Mouse (Mus musculus) embryo, embryonic 11.5 days (tissue): ENCODE measurements at regions not wholly inside any gene's neighbourhood (a gene's known extent, or its start where the extent isn't known, plus 50 kb on each side); places are given as distances from the start of the nearest gene placed in this dataset.
"Not testable (repeated sequence)": the region's sequence is repeated elsewhere in the genome, so short reads cannot be mapped to it uniquely, and the experiment has no call there.

ENCODE experiments used
- DNase-seq: peaks from one replicate; pipeline ENCODE4 v3.0.0-alpha.2; 2012; ENCODE audit warnings: low read depth, low spot score

GRCm38 (mm10) chr13:5603905-5604596, 257.2 kb upstream of the Klf6 start:
- no peak for DNase-seq

GRCm38 (mm10) chr13:5605418-5605817, 255.9 kb upstream of the Klf6 start:
- DNase-seq = no peak

GRCm38 (mm10) chr13:5607462-5607861, 253.8 kb upstream of the Klf6 start:
- no peak for DNase-seq

- no peak for DNase-seq
These were observed 247.0 kb upstream of the Klf6 start for GRCm38 (mm10) chr13:5614186-5614737.

GRCm38 (mm10) chr13:5614833-5615232, 246.4 kb upstream of the Klf6 start:
- no peak for DNase-seq

DNA sequence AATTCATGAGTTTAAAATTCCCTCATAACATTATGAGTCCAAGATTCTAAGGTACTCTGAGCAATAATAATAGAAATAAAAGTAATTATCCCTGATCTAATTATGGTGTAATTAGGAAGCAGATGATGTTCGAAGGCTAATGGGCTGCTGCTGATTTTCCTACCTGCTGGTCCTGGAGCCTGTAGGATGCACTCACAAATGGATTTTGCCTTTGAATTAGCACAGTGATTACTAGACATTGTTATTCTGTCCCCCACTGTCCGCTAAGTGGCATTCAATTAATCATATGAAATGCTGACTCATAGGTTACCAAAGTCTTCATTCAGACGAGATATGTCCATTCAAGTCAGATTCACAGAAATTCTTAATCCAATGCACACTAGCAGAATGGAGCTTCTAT, 246.0 kb upstream of the Klf6 start:
- DNase-seq = no peak

- DNase-seq = no peak
These were observed 233.2 kb upstream of the Klf6 start for GRCm38 (mm10) chr13:5628124-5628523.

DNA sequence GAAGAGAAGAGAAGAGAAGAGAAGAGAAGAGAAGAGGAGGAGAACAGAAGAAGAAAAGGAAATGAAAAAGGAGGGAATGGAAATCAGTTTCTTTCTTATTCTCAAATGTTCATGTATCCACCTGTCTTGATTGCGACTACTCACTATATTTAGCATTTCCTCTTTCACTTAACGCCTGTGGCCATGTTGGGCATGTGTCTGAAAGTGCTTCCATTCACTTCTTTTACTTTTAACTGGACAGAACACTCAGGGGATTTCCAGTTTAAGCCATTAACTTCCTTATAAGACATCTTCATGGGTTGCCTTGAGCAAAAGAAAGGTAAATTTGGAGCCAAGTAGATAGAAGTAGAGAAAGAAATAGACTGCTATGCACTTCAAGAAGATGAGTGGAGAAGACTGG, 226.3 kb upstream of the Klf6 start:
- DNase-seq = no peak

- DNase-seq = no peak
These were observed 219.4 kb upstream of the Klf6 start for GRCm38 (mm10) chr13:5641743-5642510.

DNA sequence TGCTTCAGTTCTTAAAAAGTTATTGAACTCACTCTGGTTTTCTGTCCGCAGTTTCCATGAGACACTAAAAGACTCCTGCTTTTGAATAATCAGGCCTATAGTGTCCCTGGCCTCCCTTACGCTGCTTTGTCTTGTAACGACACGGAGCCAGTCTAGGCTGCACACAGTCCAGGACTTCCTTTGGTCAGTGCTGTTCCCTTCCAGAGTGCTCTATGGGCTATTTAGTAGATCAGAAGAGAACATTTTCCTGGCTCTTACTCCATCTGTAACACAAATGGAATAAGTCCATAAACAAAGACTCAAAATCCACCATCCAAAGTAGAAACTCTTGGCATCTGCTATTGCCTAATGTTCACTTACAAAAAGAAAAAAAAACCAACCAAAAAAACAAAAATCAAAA, 213.0 kb upstream of the Klf6 start:
- DNase-seq = no peak

- DNase-seq = no peak
These were observed 203.7 kb upstream of the Klf6 start for GRCm38 (mm10) chr13:5657556-5657955.

- DNase-seq = no peak
These were observed 194.9 kb upstream of the Klf6 start for GRCm38 (mm10) chr13:5666235-5667007.

DNA sequence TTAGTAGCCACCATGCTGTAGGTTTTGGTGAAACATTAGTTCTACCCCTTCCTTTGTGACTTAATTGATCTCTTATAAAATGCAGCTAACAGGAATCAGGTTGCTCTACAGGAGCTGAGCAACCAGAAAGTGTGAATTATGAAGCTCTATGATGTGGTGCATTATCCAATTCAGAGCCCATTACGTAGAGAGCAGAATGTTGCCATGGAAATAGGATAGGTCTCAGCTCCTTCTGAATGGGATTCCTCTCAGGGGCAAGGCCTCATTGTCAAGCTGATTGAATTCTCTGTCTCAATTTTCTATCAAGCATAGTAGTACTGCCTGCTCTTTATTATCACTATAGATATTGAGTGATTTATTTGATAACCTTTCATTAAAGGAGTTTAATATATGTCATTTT, 185.6 kb upstream of the Klf6 start:
- no peak for DNase-seq

GRCm38 (mm10) chr13:5690124-5690523, 171.2 kb upstream of the Klf6 start:
- no peak for DNase-seq

GRCm38 (mm10) chr13:5690680-5691079, 170.6 kb upstream of the Klf6 start:
- not testable (repeated sequence) for DNase-seq

DNA sequence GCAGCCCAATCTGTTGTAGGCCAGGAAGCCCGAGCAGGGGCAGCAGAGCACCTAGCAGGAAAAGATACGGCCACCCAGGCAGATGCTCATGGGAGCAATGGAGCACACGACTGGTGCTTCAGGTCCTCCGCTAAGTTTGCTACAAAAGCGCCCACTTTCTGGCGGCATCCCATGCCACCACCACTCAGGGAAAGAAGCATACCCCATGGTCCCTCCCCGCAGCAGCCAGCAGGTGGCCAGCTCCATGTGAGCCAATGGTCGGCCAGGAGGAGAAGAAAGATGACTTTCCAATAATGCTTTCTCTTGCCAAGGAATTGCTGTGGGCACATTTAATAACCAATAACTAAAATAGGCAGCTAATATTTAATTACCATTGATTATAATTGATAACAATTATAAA, 166.7 kb upstream of the Klf6 start:
- no peak for DNase-seq

DNA sequence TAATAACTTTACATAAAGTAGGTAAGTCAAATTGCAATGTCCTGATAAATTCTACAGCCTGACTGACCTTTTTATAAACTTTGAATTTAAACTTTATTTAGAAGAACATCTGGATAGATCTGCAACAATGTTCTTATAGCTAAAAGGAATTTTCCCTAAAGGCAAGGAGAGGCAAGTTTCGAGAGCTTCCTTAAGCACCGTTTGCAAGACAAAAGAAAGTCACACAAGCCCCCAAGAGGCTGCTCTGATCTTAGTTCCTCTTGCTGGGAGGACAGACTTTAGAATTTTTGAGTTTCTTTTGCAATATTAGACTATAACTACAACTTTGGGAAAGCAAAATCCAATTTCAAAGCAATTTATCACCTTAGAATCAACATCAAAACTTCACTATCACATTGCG, 165.7 kb upstream of the Klf6 start:
- DNase-seq = not testable (repeated sequence)

- DNase-seq = no peak
These were observed 164.9 kb upstream of the Klf6 start for GRCm38 (mm10) chr13:5696377-5696776.

GRCm38 (mm10) chr13:5697329-5697728, 164.0 kb upstream of the Klf6 start:
- not testable (repeated sequence) for DNase-seq

DNA sequence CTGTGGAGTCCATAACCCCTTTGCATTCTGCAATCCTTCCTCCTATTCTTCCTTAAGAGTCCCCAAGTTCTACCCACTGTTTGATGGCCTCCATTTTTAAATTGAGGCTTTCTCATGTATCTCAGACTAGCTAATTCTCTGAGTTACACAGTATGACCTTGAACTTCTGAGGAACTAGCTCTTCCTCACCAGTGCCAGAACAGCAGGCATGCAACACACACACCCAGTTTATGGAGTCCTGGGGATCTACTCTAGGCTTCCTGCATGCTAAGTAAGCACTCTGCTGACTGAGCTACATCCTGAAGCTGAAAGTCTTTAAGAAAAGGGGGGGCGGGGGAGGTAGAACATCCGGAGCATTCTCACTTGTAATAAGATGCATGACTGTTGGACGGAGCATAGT, 159.2 kb upstream of the Klf6 start:
- no peak for DNase-seq

- DNase-seq = no peak
These were observed 156.3 kb upstream of the Klf6 start for GRCm38 (mm10) chr13:5704991-5705390.

- DNase-seq = no peak
These were observed 149.6 kb upstream of the Klf6 start for GRCm38 (mm10) chr13:5711646-5712045.
